Mouse (Mus musculus) MEL (cell line): ENCODE measurements around the gene Tbc1d20.

Source experiments
- CTCF ChIP-seq, 3 experiments: IDR thresholded peaks in 2 of 3; conservative IDR thresholded peaks in 1 of 3; 2 replicates each; pipeline ENCODE4 v1.5.1; 2011 to 2012; ENCODE audit warnings: low read length in 3 of 3, low read depth in 2 of 3, mild to moderate bottlenecking in 2 of 3, improper control_type of control experiment in 1 of 3, inconsistent platforms in 1 of 3, mixed read lengths in 1 of 3, moderate library complexity in 1 of 3; ENCODE audit not compliant: control insufficient read depth in 1 of 3, insufficient read depth in 1 of 3, poor library complexity in 1 of 3, severe bottlenecking in 1 of 3
- EP300 ChIP-seq, 2 experiments: IDR thresholded peaks; 2 replicates each; pipeline ENCODE4 v1.6.1; 2011; ENCODE audit warnings: improper control_type of control experiment in 2 of 2, low read length in 2 of 2, low read depth in 1 of 2, mild to moderate bottlenecking in 1 of 2
- GATA1 ChIP-seq: IDR thresholded peaks from 2 replicates; pipeline ENCODE4 v1.6.1; 2011; ENCODE audit warnings: low read depth, low read length, improper control_type of control experiment
- POLR2A ChIP-seq, 2 experiments: IDR thresholded peaks; 2 replicates each; pipeline ENCODE4 v1.6.1; 2011 to 2012; ENCODE audit warnings: low read length in 2 of 2, mild to moderate bottlenecking in 2 of 2, control low read depth in 1 of 2, improper control_type of control experiment in 1 of 2, low read depth in 1 of 2, moderate library complexity in 1 of 2; ENCODE audit not compliant: control insufficient read depth in 1 of 2, insufficient read depth in 1 of 2, poor library complexity in 1 of 2
- ZC3H11A ChIP-seq: IDR thresholded peaks from 2 replicates; pipeline ENCODE4 v1.6.1; 2012; ENCODE audit warnings: low read depth, mild to moderate bottlenecking, inconsistent platforms, low read length, improper control_type of control experiment

- TF ChIP-seq EP300 (IDR thresholded peaks at IDR 0.05; ENCODE audit: low read depth in 1 of 2, low read length in 2 of 2) (no peak), ZC3H11A (no peak), GATA1 (no peak), CTCF (IDR thresholded peaks at IDR 0.05 in 2 of 3, conservative IDR thresholded peaks at IDR 0.05 in 1 of 3; ENCODE audit: control insufficient read depth in 1 of 3, insufficient read depth in 1 of 3, low read depth in 2 of 3, low read length in 3 of 3, poor library complexity in 1 of 3, severe bottlenecking in 1 of 3) (no peak), POLR2A (IDR thresholded peaks at IDR 0.05; ENCODE audit: control insufficient read depth in 1 of 2, insufficient read depth in 1 of 2, low read depth in 1 of 2, low read length in 2 of 2, poor library complexity in 1 of 2) (no peak)
These were observed 23.4 kb downstream of the Tbc1d20 start for GRCm38 (mm10) chr2:152317054-152317453.
